Mouse (Mus musculus): Measurements from ENCODE around the gene Wipf1. TPM values are rescaled to one million over a fixed set of nuclear protein-coding genes. Genes with fewer than 3 reads are reported as not detected.

Wipf1 gene
- total RNA-seq, 2 experiments from 2014 or later, result 7.0 to 11.7 TPM

DNA sequence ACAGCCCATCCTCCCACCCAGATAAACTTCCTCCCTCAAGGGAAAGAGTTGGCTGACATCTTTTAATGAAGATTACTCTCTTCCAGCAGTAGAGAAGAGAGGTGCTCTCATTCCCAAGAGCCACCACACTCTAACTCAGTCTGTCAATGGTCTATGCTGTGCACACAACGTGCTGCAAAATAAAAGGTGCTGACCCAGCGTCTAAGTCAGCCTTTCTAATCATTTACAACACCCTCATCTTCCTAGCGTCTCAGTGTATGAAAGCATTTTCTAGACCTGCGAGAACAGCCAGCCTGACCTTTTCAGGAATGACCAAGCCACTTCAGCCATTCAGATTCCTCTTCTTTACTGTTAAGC, 33.2 kb downstream of the Wipf1 start:
- TF ChIP-seq CTCF (IDR thresholded peaks at IDR 0.05), result no peak
- peak overlapping the region; percentile 36 for H3K4me3 ChIP-seq
- no peak for DNase-seq
- intact Hi-C loops (cut with DNase I), result no loop called here
- peak overlapping the region; percentile 79 for H3K27ac ChIP-seq

DNA sequence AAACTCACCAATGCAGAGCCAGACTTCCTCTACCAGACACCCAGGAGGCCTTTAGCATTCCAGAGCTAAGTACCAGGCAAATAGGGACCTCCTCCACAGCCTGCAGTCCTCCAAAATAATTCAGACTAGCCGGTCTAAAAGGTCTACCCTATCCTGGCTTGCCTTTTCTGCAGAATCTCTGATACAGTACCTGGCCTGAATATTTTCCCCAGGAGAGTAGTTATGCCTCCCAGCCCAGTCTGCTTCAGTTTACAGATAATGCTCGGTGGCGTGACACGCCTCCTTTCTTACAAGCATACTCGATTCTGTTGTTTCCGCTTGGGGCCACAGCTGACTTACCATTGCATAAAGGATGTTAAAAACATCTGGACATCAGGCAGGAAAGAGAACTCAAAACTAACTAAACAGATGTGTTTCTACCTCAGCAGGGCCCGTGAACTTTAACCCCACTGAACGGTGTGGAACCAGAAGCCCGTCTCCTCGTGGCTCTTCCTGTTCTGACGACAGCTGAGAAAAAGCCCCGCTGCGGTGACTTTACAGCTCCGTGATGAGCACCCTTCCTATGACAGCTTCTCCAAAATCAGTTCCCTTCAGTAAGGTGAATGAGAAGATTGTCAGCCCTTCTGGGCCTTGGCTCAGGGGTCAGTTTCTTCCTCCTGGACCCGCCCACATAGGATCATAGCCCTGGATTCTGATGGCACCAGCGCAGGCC, 33.8 kb downstream of the Wipf1 start:
- intact Hi-C loops (cut with DNase I), result no loop called here
- TF ChIP-seq CTCF (IDR thresholded peaks at IDR 0.05), result no peak
- H3K4me3 ChIP-seq, result peak overlapping the region; percentile 36
- peak overlapping the region; percentile 79 for H3K27ac ChIP-seq
- DNase-seq, result peak; percentile 52

GRCm38 (mm10) chr2:73493517-73493916, 36.0 kb downstream of the Wipf1 start:
- Histone ChIP-seq H3K27ac (no peak overlapping the region), H3K4me3 (no peak overlapping the region)
- intact Hi-C loops (cut with DNase I), result loop anchor here (5.0 kb wide), 1 partner anchor 34 kb away; the partner anchor contains the start of gene Wipf1
- no peak for DNase-seq
- TF ChIP-seq CTCF (IDR thresholded peaks at IDR 0.05), result no peak

- Histone ChIP-seq H3K27ac (peak overlapping the region; percentile 60), H3K4me3 (no peak overlapping the region)
- peak; percentile 65 for DNase-seq
- intact Hi-C loops (cut with DNase I), result loop anchor here (5.0 kb wide), 1 partner anchor 36 kb away; the partner anchor contains the start of gene Wipf1
- TF ChIP-seq CTCF (IDR thresholded peaks at IDR 0.05), result peak; percentile 79
Observed at GRCm38 (mm10) chr2:73491442-73492241, 37.9 kb downstream of the Wipf1 start.

DNA sequence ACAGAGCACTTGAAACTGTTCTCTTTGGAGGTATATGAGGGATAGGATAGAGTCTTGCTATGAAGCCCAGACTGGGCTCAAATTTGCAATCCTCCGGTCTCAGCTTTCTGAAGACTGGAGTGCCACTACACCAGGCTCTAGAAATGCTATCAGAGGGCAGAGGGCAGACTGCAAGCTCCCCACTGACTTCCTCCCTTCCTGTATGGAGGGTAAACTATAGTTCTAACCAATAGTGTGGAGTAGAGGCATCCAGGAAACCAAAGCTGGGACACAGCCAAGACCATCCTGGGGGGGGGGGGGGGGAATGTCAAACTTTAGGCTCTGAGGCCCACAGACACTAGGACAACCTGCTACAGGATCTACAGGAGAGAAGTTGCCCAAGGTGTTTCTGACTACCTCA, 39.1 kb downstream of the Wipf1 start:
- TF ChIP-seq CTCF (IDR thresholded peaks at IDR 0.05), result no peak
- Histone ChIP-seq H3K27ac (no peak overlapping the region), H3K4me3 (no peak overlapping the region)
- DNase-seq, result no peak
- intact Hi-C loops (cut with DNase I), result loop anchor here (5.0 kb wide), 1 partner anchor 37 kb away; the partner anchor contains the start of gene Wipf1

DNA sequence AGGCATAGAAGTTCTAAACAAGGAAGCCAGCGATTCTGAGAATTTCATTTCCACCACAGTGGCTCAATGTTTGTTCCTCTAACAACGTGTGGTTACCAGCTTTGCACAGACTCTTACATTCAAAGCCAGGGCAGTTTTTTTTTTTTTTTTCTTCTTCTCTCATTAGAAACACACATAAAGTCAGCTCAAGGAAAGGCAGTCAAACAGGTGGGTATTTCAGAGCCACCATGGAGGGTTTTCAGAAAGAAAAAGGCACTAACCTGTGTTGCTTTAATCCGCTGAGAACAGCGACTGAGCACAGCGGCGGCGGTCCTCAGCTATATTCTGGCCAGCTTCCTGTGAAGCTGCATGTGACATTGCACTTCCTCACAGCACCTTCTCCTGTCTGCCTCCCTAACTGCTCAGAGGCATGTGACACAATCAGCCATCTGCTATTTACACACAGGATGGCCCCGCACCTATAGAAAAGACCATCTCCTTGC, 43.4 kb downstream of the Wipf1 start:
- intact Hi-C loops (cut with DNase I), result no loop called here
- no peak for TF ChIP-seq CTCF (IDR thresholded peaks at IDR 0.05)
- H3K4me3 ChIP-seq, result peak overlapping the region; percentile 59; the same call in 1 of the 2 replicates
- peak overlapping the region; percentile 77 for H3K27ac ChIP-seq
- DNase-seq, result peak; percentile 19

GRCm38 (mm10) chr2:73485236-73486119, 44.1 kb downstream of the Wipf1 start:
- H3K4me3 ChIP-seq, result peak overlapping the region; percentile 59
- peak overlapping the region; percentile 77 for H3K27ac ChIP-seq
- TF ChIP-seq CTCF (IDR thresholded peaks at IDR 0.05), result no peak
- DNase-seq, result peak; percentile 13
- intact Hi-C loops (cut with DNase I), result no loop called here

DNA sequence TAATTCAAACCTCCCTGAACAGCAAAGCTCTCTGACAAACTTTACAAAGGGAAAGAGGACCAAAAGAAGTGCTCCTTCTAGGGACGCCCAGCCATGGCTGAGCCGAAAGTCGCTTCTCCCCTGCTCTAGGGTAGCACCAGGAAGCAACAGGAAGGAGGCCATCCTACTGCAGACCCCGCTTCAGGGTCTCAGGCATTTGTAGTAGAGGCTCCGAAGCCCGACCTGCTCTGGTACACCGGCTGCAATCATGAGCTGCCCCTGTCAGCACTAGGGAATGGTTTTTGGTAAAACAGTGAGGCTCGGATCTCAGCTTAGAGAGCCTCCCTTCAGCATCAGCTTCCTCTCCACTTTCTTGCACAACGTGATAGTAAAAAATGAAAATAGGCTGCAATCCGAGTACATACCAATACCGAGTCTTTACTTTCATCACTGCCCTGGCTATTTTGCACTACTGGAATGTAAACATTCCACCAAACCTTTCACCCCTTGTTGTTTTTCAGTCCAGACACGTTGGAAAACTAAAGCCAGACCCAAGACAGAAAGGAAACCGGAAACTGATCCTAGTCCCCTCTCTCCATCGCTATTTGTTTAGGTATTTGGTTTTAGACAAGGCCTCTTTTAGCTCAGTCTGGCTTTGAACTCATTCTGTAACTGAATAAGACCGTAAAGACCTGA, 44.8 kb downstream of the Wipf1 start:
- no peak for DNase-seq
- intact Hi-C loops (cut with DNase I), result no loop called here
- TF ChIP-seq CTCF (IDR thresholded peaks at IDR 0.05), result no peak
- Histone ChIP-seq H3K27ac (peak overlapping the region; percentile 77), H3K4me3 (peak overlapping the region; percentile 59)

- peak; percentile 11 for DNase-seq
- peak; percentile 28; the same call in 1 of the 2 replicates for TF ChIP-seq CTCF (IDR thresholded peaks at IDR 0.05)
- no peak overlapping the region for H3K4me3 ChIP-seq
- intact Hi-C loops (cut with DNase I), result loop anchor here (5.0 kb wide), 1 partner anchor 48 kb away; the partner anchor contains the start of gene Wipf1
- H3K27ac ChIP-seq, result no peak overlapping the region
Observed at GRCm38 (mm10) chr2:73478805-73479204, 50.7 kb downstream of the Wipf1 start.

DNA sequence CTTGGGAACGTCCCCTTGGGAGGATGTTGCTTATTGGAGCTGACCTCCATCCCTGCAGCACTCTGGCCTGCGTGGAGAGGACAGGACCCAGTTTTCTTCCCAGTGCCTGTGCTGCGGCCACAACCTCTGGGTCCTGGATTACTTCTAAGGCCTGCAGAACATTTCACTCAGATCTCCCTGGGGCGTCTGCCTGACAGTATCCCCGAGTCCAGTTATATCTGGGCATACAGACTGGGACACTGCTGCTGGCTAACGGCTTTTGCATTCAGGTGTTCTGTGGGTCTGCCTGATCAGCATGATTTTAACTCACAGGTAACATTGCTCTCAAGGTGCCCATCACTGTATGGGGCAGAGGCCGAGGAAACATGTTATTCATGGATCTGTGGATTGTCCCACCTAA, 52.0 kb downstream of the Wipf1 start:
- no peak overlapping the region for H3K4me3 ChIP-seq
- DNase-seq, result peak; percentile 34
- intact Hi-C loops (cut with DNase I), result loop anchor here (5.0 kb wide), 1 partner anchor 50 kb away; the partner anchor contains the start of gene Wipf1
- TF ChIP-seq CTCF (IDR thresholded peaks at IDR 0.05), result no peak
- peak overlapping the region; percentile 58 for H3K27ac ChIP-seq

DNA sequence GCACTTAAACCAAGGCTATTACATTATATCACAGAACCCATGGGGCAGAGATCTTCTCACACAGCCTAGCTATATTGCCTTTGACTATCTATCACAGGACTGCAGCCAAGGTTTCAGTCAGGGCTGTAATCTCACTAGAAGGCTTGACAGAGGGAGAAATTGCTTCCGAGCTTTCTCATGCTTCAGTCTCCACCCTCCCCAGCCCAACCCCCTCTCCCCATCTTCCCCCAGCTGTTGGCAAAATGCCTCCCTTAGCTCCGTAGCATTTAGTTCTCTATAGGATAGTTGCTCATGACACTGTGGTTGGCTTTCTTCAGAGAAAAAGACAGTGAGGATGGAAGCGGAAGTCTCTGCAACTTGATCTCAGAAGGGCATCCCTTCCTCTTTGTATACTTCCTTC, 54.0 kb downstream of the Wipf1 start:
- Histone ChIP-seq H3K4me3 (no peak overlapping the region), H3K27ac (no peak overlapping the region)
- no peak for TF ChIP-seq CTCF (IDR thresholded peaks at IDR 0.05)
- intact Hi-C loops (cut with DNase I), result loop anchor here (5.0 kb wide), 1 partner anchor 52 kb away; the partner anchor contains the start of gene Wipf1
- peak; percentile 16 for DNase-seq
